ENCODE assay signal across 14 mouse cellular contexts in the genomic region with DNA sequence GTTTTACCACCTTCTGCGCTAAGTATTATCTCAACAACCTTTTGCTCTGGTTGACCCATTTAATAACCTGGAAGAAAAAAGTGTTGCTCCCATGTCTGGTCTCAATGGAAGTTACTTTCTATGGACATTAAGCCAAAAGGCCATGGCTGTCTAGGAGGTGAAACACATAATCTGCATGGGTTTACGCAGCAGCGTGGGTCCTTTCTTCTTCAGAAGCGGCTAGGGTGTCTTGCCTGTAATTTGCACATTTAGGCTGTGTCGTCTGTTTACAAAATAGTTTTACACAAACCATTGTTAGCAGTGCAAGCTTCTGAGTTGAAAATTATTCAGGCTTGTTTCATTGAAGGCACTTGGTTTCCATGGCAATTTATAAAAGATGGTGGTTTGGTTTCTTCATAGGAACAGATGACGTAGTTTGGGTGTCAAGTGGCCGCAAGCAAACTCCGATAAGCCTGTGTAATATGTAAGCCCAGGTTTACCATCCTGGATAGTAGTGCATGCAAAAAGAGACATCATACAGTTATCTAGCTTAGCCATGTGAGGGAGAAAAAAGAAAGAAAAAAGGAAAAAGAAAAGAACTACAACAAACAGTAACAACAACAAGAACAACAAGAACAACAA.
DNase-seq lines count a peak whose midpoint lies in the region; ATAC-seq and TF ChIP-seq lines count a peak whose summit lies in the region.
"Had no signal": no experiment of that assay in that cellular context is flagged by ENCODE, and none has a peak within 500 bp of the region (broad histone marks: within the 10 kb centered on the region; RNA-seq: fewer than 3 reads in every experiment).

No protein-coding gene starts in this region.

- H3K4me3 ChIP-seq in forebrain, embryonic 11.5 days (ENCODE audit: low read depth, low read length): no peak overlapping the region
- H3K4me3 ChIP-seq in hindbrain, embryonic 14.5 days (replicated peaks; ENCODE audit: low read length): no peak overlapping the region
- no peak overlapping the region for H3K4me3 ChIP-seq in myocyte
- H3K4me3 ChIP-seq: limb, embryonic 12.5 days had no signal

- peak; percentile 83 for ATAC-seq in forebrain, embryonic 11.5 days (replicated peaks; ENCODE audit: low FRiP score)
- ATAC-seq in hindbrain, embryonic 14.5 days (ENCODE audit: low FRiP score): peak; percentile 85
- ATAC-seq: liver, postnatal 0 days; Patski had no signal

- H3K79me2 ChIP-seq in myocyte (ENCODE audit: control insufficient read depth, insufficient read depth): no peaks in the 10 kb centered on the region

- no peaks in the 10 kb centered on the region for H3K27me3 ChIP-seq in forebrain, embryonic 11.5 days (ENCODE audit: control insufficient read depth, insufficient read depth, low read length)
- H3K27me3 ChIP-seq in hindbrain, embryonic 14.5 days (ENCODE audit: control insufficient read depth, insufficient read depth, low read length): no peaks in the 10 kb centered on the region
- no peaks in the 10 kb centered on the region for H3K27me3 ChIP-seq in myocyte (ENCODE audit: control insufficient read depth, insufficient read depth, insufficient read length)
- H3K27me3 ChIP-seq: limb, embryonic 12.5 days; Patski had no signal

- H3K4me2 ChIP-seq in forebrain, embryonic 11.5 days (ENCODE audit: low read depth, low read length, severe bottlenecking): 0 out of 2 replicates have a peak overlapping the region, but pooled peaks have one; percentile 6
- peak overlapping the region; percentile 11 for H3K4me2 ChIP-seq in hindbrain, embryonic 14.5 days (replicated peaks)
- H3K4me2 ChIP-seq in myocyte (ENCODE audit: low read depth): peak overlapping the region; percentile 3
- H3K4me2 ChIP-seq: heart, embryonic 11.5 days; limb, embryonic 12.5 days had no signal

- TF ChIP-seq POLR2A in myocyte (IDR thresholded peaks at IDR 0.05; ENCODE audit: insufficient read length, low read depth): no peak

- DNase-seq in brain, embryonic 18.5 days (ENCODE audit: low read depth, low spot score): peak; percentile 8
- DNase-seq in forebrain, embryonic 11.5 days (ENCODE audit: low spot score): no peak
- DNase-seq in hindbrain, embryonic 14.5 days (ENCODE audit: low spot score): peak; percentile 45
- no peak for DNase-seq in liver
- no peak for DNase-seq in T-cell, adult 2 months (ENCODE audit: low spot score)
- no peak for DNase-seq in right cerebral cortex, postnatal 25 days
- DNase-seq: adrenal gland, postnatal 14 days; cerebellum, adult 11-12 months; heart, postnatal 4 days; liver, postnatal 0 days had no signal

- peaks cover 3% of the 10 kb centered on the region; the same call in 1 of the 2 replicates for H3K4me1 ChIP-seq in forebrain, embryonic 11.5 days (replicated peaks; ENCODE audit: control insufficient read depth, insufficient read depth, low read length)
- 0 out of 2 replicates have a peak, but pooled peaks cover 8% of the 10 kb centered on the region for H3K4me1 ChIP-seq in hindbrain, embryonic 14.5 days (replicated peaks; ENCODE audit: control insufficient read depth, insufficient read depth, low read length)
- H3K4me1 ChIP-seq: limb, embryonic 12.5 days had no signal

- no peak overlapping the region for H3K9ac ChIP-seq in forebrain, embryonic 11.5 days (ENCODE audit: low read length)
- H3K9ac ChIP-seq in hindbrain, embryonic 14.5 days: no peak overlapping the region
- H3K9ac ChIP-seq: limb, embryonic 12.5 days; liver, postnatal 0 days had no signal

- no peak overlapping the region for H3ac ChIP-seq in myocyte (ENCODE audit: control insufficient read depth, insufficient read length)

- no peaks in the 10 kb centered on the region for H3K9me3 ChIP-seq in forebrain, embryonic 11.5 days (ENCODE audit: control insufficient read depth, low read length)
- no peaks in the 10 kb centered on the region for H3K9me3 ChIP-seq in hindbrain, embryonic 14.5 days (ENCODE audit: control insufficient read depth, low read length)
- H3K9me3 ChIP-seq: limb, embryonic 12.5 days had no signal

- H3K36me3 ChIP-seq in forebrain, embryonic 11.5 days (ENCODE audit: control insufficient read depth, insufficient read depth, low read length): no peaks in the 10 kb centered on the region
- H3K36me3 ChIP-seq in hindbrain, embryonic 14.5 days (replicated peaks; ENCODE audit: control insufficient read depth, insufficient read depth): no peaks in the 10 kb centered on the region
- no peaks in the 10 kb centered on the region for H3K36me3 ChIP-seq in myocyte (ENCODE audit: control insufficient read depth, insufficient read depth)
- H3K36me3 ChIP-seq: limb, embryonic 12.5 days had no signal

- peak overlapping the region; percentile 43; the same call in 1 of the 2 replicates for H3K27ac ChIP-seq in forebrain, embryonic 11.5 days (ENCODE audit: low read depth, low read length)
- peak overlapping the region; percentile 38 for H3K27ac ChIP-seq in hindbrain, embryonic 14.5 days
- H3K27ac ChIP-seq: limb, embryonic 12.5 days had no signal

- WGBS in forebrain, embryonic 11.5 days: 45% methylated on average over 8 of the region's 8 CpGs
- 26% methylated on average over 8 of the region's 8 CpGs for WGBS in hindbrain, embryonic 14.5 days

TF ChIP-seq in myocyte, 11 proteins besides CTCF, POLR2A, EP300 and RAD21:
- TF ChIP-seq CEBPB (IDR thresholded peaks at IDR 0.05; ENCODE audit: insufficient read depth, poor library complexity, severe bottlenecking) (no peak), POLR2AphosphoS2 (IDR thresholded peaks at IDR 0.05; ENCODE audit: insufficient read length, low read depth) (no peak), MAX (IDR thresholded peaks at IDR 0.05; ENCODE audit: low read depth) (no peak), TCF12 (IDR thresholded peaks at IDR 0.05; ENCODE audit: insufficient read depth, poor library complexity, severe bottlenecking) (no peak), TCF3 (IDR thresholded peaks at IDR 0.05; ENCODE audit: insufficient read length, low read depth) (no peak), E2F4 (IDR thresholded peaks at IDR 0.05; ENCODE audit: insufficient read depth) (no peak), MYOD1 (IDR thresholded peaks at IDR 0.05; ENCODE audit: control insufficient read depth in 1 of 3, insufficient read length in 2 of 3, low read depth in 2 of 3) (no peak), MYOG (IDR thresholded peaks at IDR 0.05; ENCODE audit: control insufficient read depth in 1 of 3, insufficient read depth in 1 of 3, insufficient read length in 2 of 3, low read depth in 2 of 3) (no peak), REST (IDR thresholded peaks at IDR 0.05; ENCODE audit: insufficient read depth, insufficient read length) (no peak), SRF (IDR thresholded peaks at IDR 0.05; ENCODE audit: control insufficient read depth, insufficient read length, low read depth) (no peak), USF1 (IDR thresholded peaks at IDR 0.05; ENCODE audit: low read depth) (no peak)

Comparison
In these comparisons a context has a peak if more than half of its experiments do, and no peak if none do; other contexts are left out.
1. DNase-seq: peak in brain, embryonic 18.5 days (single experiment) and hindbrain, embryonic 14.5 days (single experiment); none in forebrain, embryonic 11.5 days (single experiment), liver (single experiment), T-cell, adult 2 months (single experiment) and right cerebral cortex, postnatal 25 days (single experiment).
2. Peak in every context shown above with its lines, with median percentiles within 50 percentile points of each other: H3K4me2 ChIP-seq.